Mouse (Mus musculus) liver, embryonic 12.5 days (tissue): ENCODE measurements around the gene Evi2a. TPM values are rescaled to one million over a fixed set of nuclear protein-coding genes. Genes with fewer than 3 reads are reported as not detected.
A peak's percentile ranks its signal among the peaks of the same experiment; 100 is the strongest.

Source experiments
- ATAC-seq: fragments of 200-750 bp; cut with Nextera tagmentation; 2 replicates; pipeline ENCODE4 v1.8.0; 2017; ENCODE audit warnings: moderate number of reproducible peaks, mild to moderate bottlenecking, moderate library complexity
- H3K27ac ChIP-seq: fragments of 300-500 bp; sonication (generic); 2 replicates; pipeline ENCODE4 v1.5.1; 2016; ENCODE audit warnings: mild to moderate bottlenecking
- H3K27me3 ChIP-seq: fragments of 300-500 bp; sonication (generic); replicated peaks from 2 replicates; pipeline ENCODE4 v1.6.1; 2016; ENCODE audit warnings: mild to moderate bottlenecking, moderate library complexity
- H3K36me3 ChIP-seq: fragments of 300-500 bp; sonication (generic); 2 replicates; pipeline ENCODE4 v1.6.1; 2016; ENCODE audit warnings: mild to moderate bottlenecking, moderate library complexity
- H3K4me1 ChIP-seq: fragments of 300-500 bp; sonication (generic); 2 replicates; pipeline ENCODE4 v1.6.1; 2016
- H3K4me2 ChIP-seq: fragments of 300-500 bp; sonication (generic); 2 replicates; pipeline ENCODE4 v1.6.1; 2016; ENCODE audit warnings: mild to moderate bottlenecking, moderate library complexity
- H3K4me3 ChIP-seq: fragments of 300-500 bp; sonication (generic); 2 replicates; pipeline ENCODE4 v1.5.1; 2016; ENCODE audit warnings: mild to moderate bottlenecking, moderate library complexity
- H3K9ac ChIP-seq: fragments of 300-500 bp; sonication (generic); 2 replicates; pipeline ENCODE4 v1.6.1; 2016; ENCODE audit warnings: mild to moderate bottlenecking, moderate library complexity
- H3K9me3 ChIP-seq: fragments of 300-500 bp; sonication (generic); replicated peaks from 2 replicates; pipeline ENCODE4 v1.6.1; 2016; ENCODE audit warnings: mild to moderate bottlenecking, moderate library complexity
- WGBS: fragments of 180-500 bp; shearing (Covaris S2); methylation state at CpG from one replicate; pipeline ENCODE4 v1.1.7; 2016; ENCODE audit not compliant: insufficient replicate concordance; 5-methylcytosine and 5-hydroxymethylcytosine counted together
- polyA plus RNA-seq: library from polyadenylated mRNA; unstranded; fragments of >200 nt; fragmentation: Nextera tagmentation; extraction: Ambion mirVana; gene quantifications from 2 replicates; pipeline ENCODE4 v1.2.1, GENCODE M21; 2016

Gene Evi2a
- polyA plus RNA-seq: 3.4 and 4.2 TPM in 2 replicates

DNA sequence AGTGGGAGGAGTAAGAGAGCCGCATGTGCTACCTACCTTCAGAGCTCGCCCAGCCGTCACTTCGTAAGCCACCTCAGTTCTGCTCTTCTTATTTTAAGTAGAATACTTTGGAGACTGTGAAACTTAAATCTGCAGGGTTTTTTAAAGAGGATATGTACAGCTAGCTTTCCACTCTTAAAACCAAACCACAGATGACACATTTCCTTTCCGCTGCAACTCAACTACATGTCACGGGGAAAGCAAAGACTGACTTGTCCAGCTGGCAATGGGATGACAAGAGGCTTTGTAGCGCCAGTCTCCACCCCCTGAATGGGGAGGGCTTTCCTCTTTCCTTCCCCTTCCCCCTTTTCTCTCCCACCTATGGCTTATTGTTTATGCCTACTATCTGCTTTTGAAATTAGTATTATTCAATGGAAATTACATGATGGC is at the start of gene Evi2a, which contains the start of gene Evi2:
TSS of gene Evi2a (minus strand) at position 277 of the 429 bp plus-strand sequence.
TSS of gene Evi2 (minus strand) at position 257 of the 429 bp plus-strand sequence.
- Histone ChIP-seq H3K4me1 (peaks cover 71% of the 10 kb centered on the region), H3K9ac (peak within 1 kb of the TSS; percentile 4; the same call in 1 of the 2 replicates), H3K4me2 (peak within 1 kb of the TSS; percentile 41), H3K27me3 (no peaks in the 10 kb centered on the region), H3K9me3 (no peaks in the 10 kb centered on the region), H3K27ac (no peak within 1 kb of the TSS), H3K36me3 (peaks cover 4% of the 10 kb centered on the region; the same call in 1 of the 2 replicates), H3K4me3 (peak within 1 kb of the TSS; percentile 9; the same call in 1 of the 2 replicates)
- ATAC-seq: no peak
- 34% methylated on average over 7 of the region's 7 CpGs for WGBS

DNA sequence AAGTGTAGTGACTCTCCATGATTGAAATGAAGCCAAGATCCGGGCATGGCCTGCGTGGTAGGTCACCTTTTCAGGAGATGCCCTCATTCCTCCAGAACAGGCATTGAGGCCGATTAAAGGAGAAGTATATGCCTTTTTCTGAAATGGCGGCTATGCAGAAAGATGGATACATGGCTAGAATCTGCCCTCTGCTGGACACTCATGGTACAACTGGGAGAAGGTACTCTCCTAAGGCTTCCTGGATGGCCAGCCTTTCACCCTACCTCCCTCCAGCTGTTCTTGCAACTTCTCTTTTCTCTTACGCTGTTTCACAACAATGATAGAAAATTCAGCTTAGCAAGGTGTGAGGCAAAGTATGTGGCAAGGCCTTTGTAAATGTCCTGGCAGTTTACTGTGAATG is 47.3 kb upstream of the Evi2a start:
- H3K4me2 ChIP-seq: no peak overlapping the region
- H3K4me3 ChIP-seq: no peak overlapping the region
- H3K27ac ChIP-seq: no peak overlapping the region
- no peaks in the 10 kb centered on the region for H3K9me3 ChIP-seq
- ATAC-seq: no peak
- 33% methylated on average over 5 of the region's 5 CpGs for WGBS
- H3K27me3 ChIP-seq: no peaks in the 10 kb centered on the region
- peaks cover 15% of the 10 kb centered on the region for H3K4me1 ChIP-seq
- no peak overlapping the region for H3K9ac ChIP-seq
- peaks cover 11% of the 10 kb centered on the region for H3K36me3 ChIP-seq

DNA sequence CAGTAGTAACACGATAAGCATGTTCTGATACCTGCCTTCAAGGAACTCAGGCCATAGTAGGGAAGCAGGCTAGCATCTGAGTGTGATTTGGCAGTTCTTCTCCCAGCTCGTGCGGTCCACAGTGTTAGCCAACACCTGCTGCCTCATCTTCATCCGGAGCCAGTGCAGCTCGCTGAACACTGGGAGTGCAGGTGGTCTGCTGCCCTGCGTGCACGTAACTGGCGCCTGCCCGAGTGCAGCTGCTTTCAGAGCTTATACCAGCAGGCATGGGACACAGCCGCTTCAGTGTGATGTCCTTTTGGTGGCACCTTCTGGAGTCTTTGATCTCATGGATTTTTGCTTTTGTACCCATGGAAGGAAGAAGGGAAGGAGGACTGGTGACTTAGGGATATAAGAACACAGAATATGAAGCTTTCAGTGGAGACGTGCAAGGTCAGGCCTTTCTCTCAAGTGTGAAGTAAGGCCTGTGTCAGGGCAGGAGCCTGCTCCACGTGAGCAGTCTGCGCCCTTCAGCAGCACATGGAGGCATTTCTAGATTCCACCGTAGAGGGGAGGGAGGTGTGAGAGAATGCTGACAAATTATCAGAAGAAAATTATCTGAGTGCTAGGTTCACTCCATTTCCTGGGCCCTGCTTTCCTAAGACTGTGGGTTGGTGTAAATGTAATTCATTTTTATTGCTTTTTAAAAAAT is 45.1 kb upstream of the Evi2a start:
- Histone ChIP-seq H3K4me2 (no peak overlapping the region), H3K9me3 (no peaks in the 10 kb centered on the region), H3K36me3 (peaks cover 24% of the 10 kb centered on the region), H3K9ac (no peak overlapping the region), H3K4me1 (peaks cover 14% of the 10 kb centered on the region), H3K4me3 (no peak overlapping the region), H3K27ac (no peak overlapping the region), H3K27me3 (no peaks in the 10 kb centered on the region)
- WGBS: 81% methylated on average over 14 of the region's 14 CpGs
- no peak for ATAC-seq

DNA sequence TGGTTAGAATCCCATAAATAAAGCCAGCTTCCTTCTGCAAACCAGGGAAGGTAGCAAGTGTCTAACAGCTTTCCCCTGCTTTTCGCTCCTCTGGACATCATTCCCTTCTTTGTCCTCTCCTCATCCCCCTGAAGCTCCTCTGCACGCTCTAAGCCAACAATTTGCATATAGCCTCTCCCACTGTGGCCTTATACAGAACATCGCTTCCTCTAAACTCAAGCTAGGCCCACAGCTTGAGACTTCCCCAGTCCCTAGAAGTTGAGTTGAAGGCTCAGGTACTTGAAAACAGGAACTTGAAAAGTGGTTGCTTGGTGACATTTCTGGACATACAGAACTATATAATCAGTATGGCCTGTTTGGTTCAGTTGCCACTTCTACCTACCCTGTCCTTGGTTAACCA is 43.4 kb upstream of the Evi2a start:
- no peak for ATAC-seq
- peaks cover 38% of the 10 kb centered on the region for H3K36me3 ChIP-seq
- WGBS: 71% methylated on average over 3 of the region's 3 CpGs

DNA sequence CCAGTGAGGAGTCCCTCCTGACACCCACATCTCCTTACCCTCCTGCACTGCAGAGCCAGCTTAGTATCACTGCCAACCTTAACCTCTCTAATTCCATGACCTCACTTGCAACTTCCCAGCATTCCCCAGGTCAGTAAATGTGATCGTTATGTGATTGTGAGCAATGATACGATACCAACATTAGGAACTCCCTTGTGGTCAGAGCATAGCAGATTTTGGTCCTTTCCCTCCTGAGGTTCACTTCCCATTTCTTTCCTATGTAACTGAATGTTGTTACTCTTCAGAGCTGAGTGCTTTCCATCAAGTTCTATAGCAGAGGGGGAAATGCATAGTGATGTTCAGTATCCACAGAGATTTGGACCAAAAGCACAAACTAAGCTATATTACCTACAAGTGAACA is 39.9 kb upstream of the Evi2a start:
- Histone ChIP-seq H3K27me3 (no peaks in the 10 kb centered on the region), H3K36me3 (peaks cover 54% of the 10 kb centered on the region), H3K9me3 (no peaks in the 10 kb centered on the region), H3K4me2 (no peak overlapping the region), H3K4me3 (no peak overlapping the region), H3K27ac (no peak overlapping the region), H3K4me1 (no peaks in the 10 kb centered on the region), H3K9ac (no peak overlapping the region)
- WGBS: 84% methylated on average over 2 of the region's 2 CpGs
- no peak for ATAC-seq

More for the DNA sequence above, 43.4 kb upstream of the Evi2a start:
- H3K4me3 ChIP-seq: no peak overlapping the region
- H3K4me2 ChIP-seq: no peak overlapping the region
- H3K9ac ChIP-seq: no peak overlapping the region
- peaks cover 8% of the 10 kb centered on the region; the same call in 1 of the 2 replicates for H3K4me1 ChIP-seq
- H3K27ac ChIP-seq: no peak overlapping the region
- no peaks in the 10 kb centered on the region for H3K9me3 ChIP-seq
- no peaks in the 10 kb centered on the region for H3K27me3 ChIP-seq

DNA sequence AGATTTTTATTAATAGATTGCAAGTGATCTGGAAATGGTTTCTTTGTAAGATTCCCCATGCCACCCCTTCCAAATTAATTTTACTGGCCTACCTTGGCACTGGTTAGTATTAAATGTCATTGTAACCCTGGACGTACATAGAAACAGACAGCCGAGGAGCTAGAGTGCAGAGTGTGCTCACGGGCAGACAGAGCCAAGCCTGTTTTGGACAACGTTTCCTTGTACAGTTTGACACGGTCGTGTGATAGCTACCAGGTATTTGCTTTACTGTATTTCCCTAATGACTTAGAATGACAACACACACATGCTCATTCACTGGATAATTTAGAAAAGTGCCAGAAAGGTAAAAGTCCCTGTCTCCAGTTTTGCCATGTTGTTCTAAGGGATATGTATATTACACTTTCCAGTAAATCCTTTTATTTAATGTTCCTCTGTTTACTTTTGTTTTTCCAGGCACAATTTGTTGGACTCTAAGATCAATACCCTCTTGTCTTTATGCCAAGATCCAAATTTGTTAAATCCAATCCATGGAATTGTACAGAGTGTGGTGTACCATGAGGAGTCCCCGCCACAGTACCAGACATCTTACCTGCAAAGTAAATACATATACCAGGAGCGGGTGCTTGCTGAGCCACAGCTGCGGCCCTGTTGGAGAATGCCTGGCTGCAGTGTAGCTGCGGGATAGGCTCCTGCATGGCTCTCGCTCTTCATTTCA is 37.9 kb upstream of the Evi2a start:
- Histone ChIP-seq H3K27me3 (no peaks in the 10 kb centered on the region), H3K4me1 (no peaks in the 10 kb centered on the region), H3K36me3 (peaks cover 61% of the 10 kb centered on the region), H3K9me3 (no peaks in the 10 kb centered on the region), H3K4me3 (no peak overlapping the region), H3K4me2 (no peak overlapping the region), H3K27ac (no peak overlapping the region), H3K9ac (no peak overlapping the region)
- no peak for ATAC-seq
- WGBS: 83% methylated on average over 11 of the region's 11 CpGs

DNA sequence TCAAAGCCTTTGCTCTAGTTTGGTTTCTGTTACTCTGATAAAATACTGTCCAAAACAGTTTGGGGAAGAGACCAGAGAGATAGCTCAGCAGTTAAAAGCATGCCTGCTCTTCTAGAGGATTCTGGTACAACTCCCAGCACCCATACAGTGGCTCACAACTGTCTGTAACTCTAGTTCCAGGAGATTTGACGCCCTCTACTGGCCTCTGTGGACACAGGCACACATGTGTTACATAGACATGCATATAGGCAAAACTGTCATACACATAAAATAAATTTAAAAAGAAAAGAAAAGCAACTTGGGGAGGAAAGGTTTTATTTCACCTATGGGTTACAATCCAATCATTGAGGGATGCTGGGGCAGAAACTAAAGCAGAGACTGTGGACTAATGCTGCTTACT is 36.5 kb upstream of the Evi2a start:
- 44% methylated on average over 1 of the region's 1 CpGs for WGBS
- H3K36me3 ChIP-seq: peaks cover 62% of the 10 kb centered on the region
- ATAC-seq: no peak

DNA sequence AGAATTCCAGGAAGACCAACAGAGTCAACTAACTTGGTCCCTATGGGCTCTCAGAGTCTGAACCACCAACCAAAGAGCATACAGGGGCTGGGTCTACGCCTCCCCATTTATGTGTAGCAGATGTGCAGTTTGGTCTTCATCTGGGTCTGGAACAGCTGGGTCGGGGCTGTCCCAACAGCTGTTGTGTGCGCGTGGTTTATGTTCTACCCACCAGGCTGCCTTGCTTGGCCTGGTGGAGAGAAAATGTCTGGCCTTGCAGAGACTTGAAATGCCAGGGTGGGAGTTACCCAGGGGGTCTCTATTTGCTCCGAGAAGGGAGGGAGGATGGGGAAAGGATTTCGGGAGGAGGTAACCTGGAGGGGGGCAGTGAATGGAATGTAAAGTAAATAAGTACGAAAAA is 33.1 kb upstream of the Evi2a start:
- Histone ChIP-seq H3K27ac (no peak overlapping the region), H3K4me3 (no peak overlapping the region), H3K4me1 (no peaks in the 10 kb centered on the region), H3K9me3 (no peaks in the 10 kb centered on the region), H3K4me2 (no peak overlapping the region), H3K36me3 (peaks cover 55% of the 10 kb centered on the region), H3K27me3 (no peaks in the 10 kb centered on the region), H3K9ac (no peak overlapping the region)
- ATAC-seq: no peak
- WGBS: 80% methylated on average over 7 of the region's 7 CpGs

More for the DNA sequence above, 36.5 kb upstream of the Evi2a start:
- no peaks in the 10 kb centered on the region for H3K9me3 ChIP-seq
- no peak overlapping the region for H3K27ac ChIP-seq
- no peaks in the 10 kb centered on the region for H3K27me3 ChIP-seq
- H3K4me1 ChIP-seq: no peaks in the 10 kb centered on the region
- no peak overlapping the region for H3K4me3 ChIP-seq
- H3K9ac ChIP-seq: no peak overlapping the region
- no peak overlapping the region for H3K4me2 ChIP-seq

DNA sequence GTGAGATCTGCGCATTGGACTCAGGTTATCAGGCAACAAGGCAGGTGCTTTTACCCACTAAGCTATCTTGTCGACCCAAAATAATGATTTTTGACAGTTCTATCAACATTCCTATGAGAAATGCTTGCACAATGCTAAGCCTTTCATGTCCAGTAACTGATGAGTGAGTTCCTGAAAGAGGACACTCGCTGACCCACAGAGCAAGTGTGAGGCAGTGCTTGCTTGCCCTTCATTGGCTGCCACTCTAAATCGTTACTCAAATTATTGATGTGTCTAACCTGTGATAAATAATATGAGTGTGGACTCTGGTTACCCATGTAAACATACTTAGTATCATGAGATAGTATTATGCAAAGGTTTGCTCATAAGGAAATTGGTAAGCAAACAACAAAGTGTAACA is 30.1 kb upstream of the Evi2a start:
- H3K4me1 ChIP-seq: no peaks in the 10 kb centered on the region
- H3K36me3 ChIP-seq: peaks cover 49% of the 10 kb centered on the region
- no peak overlapping the region for H3K4me3 ChIP-seq
- no peaks in the 10 kb centered on the region for H3K9me3 ChIP-seq
- no peaks in the 10 kb centered on the region for H3K27me3 ChIP-seq
- no peak overlapping the region for H3K4me2 ChIP-seq
- 74% methylated on average over 4 of the region's 4 CpGs for WGBS
- H3K9ac ChIP-seq: no peak overlapping the region
- H3K27ac ChIP-seq: no peak overlapping the region
- no peak for ATAC-seq

DNA sequence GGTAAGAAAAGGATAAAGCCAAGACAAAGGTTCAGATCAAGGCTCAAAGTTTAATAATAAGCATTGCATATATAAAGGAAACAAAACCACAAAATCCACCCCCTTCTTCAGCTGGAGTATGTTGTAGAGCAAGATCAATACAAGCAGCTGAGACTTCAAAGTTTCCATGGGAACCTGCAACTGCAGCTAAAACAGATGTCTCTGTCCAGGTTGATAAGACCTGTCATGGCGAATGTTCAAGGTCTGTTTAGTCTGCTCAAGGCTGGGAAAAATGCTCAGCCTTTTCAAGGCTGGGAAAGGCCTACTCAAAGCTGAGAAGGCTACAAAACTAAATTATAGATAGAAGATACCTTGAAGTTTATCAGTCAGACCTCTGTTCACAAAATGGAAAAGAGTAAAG is 22.2 kb upstream of the Evi2a start:
- H3K36me3 ChIP-seq: peaks cover 62% of the 10 kb centered on the region
- peaks cover 15% of the 10 kb centered on the region for H3K4me1 ChIP-seq
- H3K9ac ChIP-seq: no peak overlapping the region
- 11% methylated on average over 1 of the region's 1 CpGs for WGBS
- H3K27ac ChIP-seq: no peak overlapping the region
- ATAC-seq: peak; percentile 59; the same call in 1 of the 2 replicates
- no peak overlapping the region for H3K4me3 ChIP-seq
- H3K27me3 ChIP-seq: no peaks in the 10 kb centered on the region
- H3K4me2 ChIP-seq: no peak overlapping the region
- no peaks in the 10 kb centered on the region for H3K9me3 ChIP-seq

DNA sequence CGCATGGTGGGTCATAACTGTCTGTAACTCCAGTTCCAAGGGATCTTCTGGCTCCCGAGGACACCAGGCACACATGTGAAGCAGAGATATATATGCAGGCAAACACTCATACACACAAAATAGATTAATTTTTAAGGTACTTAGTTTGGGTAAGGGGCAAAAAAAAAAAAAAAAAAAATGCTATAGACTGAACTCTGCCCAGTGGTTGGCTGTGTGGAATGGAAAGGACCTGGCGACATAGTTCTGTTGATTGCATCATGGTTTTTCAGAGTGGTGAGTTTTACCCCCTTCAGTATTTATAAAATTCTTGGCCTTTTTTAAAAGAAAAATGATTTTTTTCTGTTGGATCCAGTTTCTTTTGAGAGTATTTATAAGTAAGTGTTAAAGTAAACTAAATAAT is 5.9 kb upstream of the Evi2a start:
- H3K27ac ChIP-seq: no peak overlapping the region
- H3K4me3 ChIP-seq: no peak overlapping the region
- 63% methylated on average over 3 of the region's 3 CpGs for WGBS
- H3K4me2 ChIP-seq: peak overlapping the region; percentile 3; the same call in 1 of the 2 replicates
- H3K27me3 ChIP-seq: no peaks in the 10 kb centered on the region
- peaks cover 16% of the 10 kb centered on the region for H3K36me3 ChIP-seq
- H3K4me1 ChIP-seq: peaks cover 30% of the 10 kb centered on the region
- ATAC-seq: no peak
- H3K9ac ChIP-seq: no peak overlapping the region
- H3K9me3 ChIP-seq: no peaks in the 10 kb centered on the region

DNA sequence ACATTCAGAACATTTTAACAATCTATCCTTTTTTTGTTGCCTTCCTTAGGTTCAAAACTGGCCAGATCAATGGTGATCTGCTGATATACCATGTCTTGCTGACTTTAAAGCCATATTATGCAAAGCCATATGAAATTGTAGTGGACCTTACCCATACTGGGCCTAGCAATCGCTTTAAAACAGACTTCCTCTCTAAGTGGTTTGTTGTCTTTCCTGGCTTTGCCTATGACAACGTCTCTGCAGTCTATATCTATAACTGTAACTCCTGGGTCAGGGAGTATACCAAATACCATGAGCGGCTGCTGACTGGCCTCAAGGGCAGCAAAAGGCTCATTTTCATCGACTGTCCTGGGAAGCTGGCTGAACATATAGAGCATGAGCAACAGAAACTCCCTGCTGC is 5.1 kb upstream of the Evi2a start:
- no peak for ATAC-seq
- Histone ChIP-seq H3K27me3 (no peaks in the 10 kb centered on the region), H3K4me2 (0 out of 2 replicates have a peak overlapping the region, but pooled peaks have one; percentile 3), H3K4me3 (no peak overlapping the region; the same call in 1 of the 2 replicates), H3K36me3 (peaks cover 12% of the 10 kb centered on the region), H3K9ac (peak overlapping the region; percentile 22; the same call in 1 of the 2 replicates), H3K4me1 (peaks cover 37% of the 10 kb centered on the region), H3K27ac (no peak overlapping the region), H3K9me3 (no peaks in the 10 kb centered on the region)
- WGBS: 30% methylated on average over 4 of the region's 4 CpGs
